Mouse (Mus musculus) liver, embryonic 12.5 days (tissue): ENCODE data around the gene Hist3h2a. TPM values are rescaled to one million over a fixed set of nuclear protein-coding genes. Genes with fewer than 3 reads are reported as not detected.

Experiments used
- ATAC-seq: fragments of 200-750 bp; cut with Nextera tagmentation; 2 replicates; pipeline ENCODE4 v1.8.0; 2017; ENCODE audit warnings: moderate number of reproducible peaks, mild to moderate bottlenecking, moderate library complexity
- H3K27ac ChIP-seq: fragments of 300-500 bp; sonication (generic); 2 replicates; pipeline ENCODE4 v1.5.1; 2016; ENCODE audit warnings: mild to moderate bottlenecking
- H3K27me3 ChIP-seq: fragments of 300-500 bp; sonication (generic); replicated peaks from 2 replicates; pipeline ENCODE4 v1.6.1; 2016; ENCODE audit warnings: mild to moderate bottlenecking, moderate library complexity
- H3K36me3 ChIP-seq: fragments of 300-500 bp; sonication (generic); 2 replicates; pipeline ENCODE4 v1.6.1; 2016; ENCODE audit warnings: mild to moderate bottlenecking, moderate library complexity
- H3K4me1 ChIP-seq: fragments of 300-500 bp; sonication (generic); 2 replicates; pipeline ENCODE4 v1.6.1; 2016
- H3K4me2 ChIP-seq: fragments of 300-500 bp; sonication (generic); 2 replicates; pipeline ENCODE4 v1.6.1; 2016; ENCODE audit warnings: mild to moderate bottlenecking, moderate library complexity
- H3K4me3 ChIP-seq: fragments of 300-500 bp; sonication (generic); 2 replicates; pipeline ENCODE4 v1.5.1; 2016; ENCODE audit warnings: mild to moderate bottlenecking, moderate library complexity
- H3K9ac ChIP-seq: fragments of 300-500 bp; sonication (generic); 2 replicates; pipeline ENCODE4 v1.6.1; 2016; ENCODE audit warnings: mild to moderate bottlenecking, moderate library complexity
- H3K9me3 ChIP-seq: fragments of 300-500 bp; sonication (generic); replicated peaks from 2 replicates; pipeline ENCODE4 v1.6.1; 2016; ENCODE audit warnings: mild to moderate bottlenecking, moderate library complexity
- WGBS: fragments of 180-500 bp; shearing (Covaris S2); methylation state at CpG from one replicate; pipeline ENCODE4 v1.1.7; 2016; ENCODE audit not compliant: insufficient replicate concordance; 5-methylcytosine and 5-hydroxymethylcytosine counted together
- microRNA-seq: library from miRNA; unstranded; fragments of <30 nt; microRNA quantifications from one replicate; pipeline ENCODE4, GENCODE M21; 2017
- polyA plus RNA-seq: library from polyadenylated mRNA; unstranded; fragments of >200 nt; fragmentation: Nextera tagmentation; extraction: Ambion mirVana; gene quantifications from 2 replicates; pipeline ENCODE4 v1.2.1, GENCODE M21; 2016

The Hist3h2a gene
- polyA plus RNA-seq, 1 experiment from 2014 or later = 14.3 TPM

DNA sequence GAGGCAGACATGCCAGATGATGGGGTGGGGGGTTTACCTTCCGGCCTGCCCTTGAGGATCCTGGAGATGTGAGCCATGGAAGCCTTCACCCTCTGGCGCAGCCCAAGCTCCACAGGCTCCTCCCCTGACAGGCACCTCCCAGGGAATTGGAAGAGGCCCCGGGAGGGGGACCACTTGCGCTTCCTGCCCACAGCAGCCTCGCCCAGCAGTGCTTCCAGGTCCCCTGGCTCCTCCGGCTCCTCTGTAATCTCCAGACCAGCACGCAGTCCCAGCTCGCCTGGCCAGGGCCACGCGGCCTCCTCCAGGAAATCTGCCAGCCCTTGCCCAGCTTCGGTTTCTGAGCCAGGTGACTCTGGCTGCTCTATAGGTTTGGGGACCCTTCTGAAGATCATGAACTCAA is 44.7 kb downstream of the Hist3h2a start:
- Histone ChIP-seq H3K9ac (no peak overlapping the region), H3K9me3 (no peaks in the 10 kb centered on the region), H3K4me1 (peaks cover 21% of the 10 kb centered on the region), H3K4me2 (no peak overlapping the region), H3K27me3 (peaks cover 60% of the 10 kb centered on the region), H3K27ac (no peak overlapping the region), H3K4me3 (no peak overlapping the region), H3K36me3 (no peaks in the 10 kb centered on the region)
- WGBS = 41% methylated on average over 11 of the region's 11 CpGs
- no peak for ATAC-seq

DNA sequence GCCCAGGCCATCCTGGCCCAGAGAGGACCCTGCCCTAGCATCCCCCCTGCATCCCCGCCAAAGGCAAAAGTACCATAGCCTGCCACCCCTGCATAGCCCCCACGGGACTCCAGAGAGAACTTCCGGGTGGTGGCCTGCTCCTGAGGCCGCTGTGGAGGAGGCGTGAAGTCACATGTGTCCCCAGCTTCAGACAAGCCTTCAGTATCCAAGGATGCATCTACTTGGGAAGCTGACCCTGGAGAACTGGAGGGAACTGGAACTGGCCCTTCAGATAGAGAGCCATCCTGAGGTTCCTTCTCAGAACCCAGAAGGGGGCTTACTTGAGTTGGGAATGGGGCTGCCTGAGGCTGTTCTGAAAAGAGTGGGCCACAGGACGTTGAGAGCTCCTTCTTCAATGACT is 45.3 kb downstream of the Hist3h2a start:
- no peak overlapping the region for H3K4me2 ChIP-seq
- peaks cover 14% of the 10 kb centered on the region for H3K4me1 ChIP-seq
- H3K9ac ChIP-seq = no peak overlapping the region
- no peak for ATAC-seq
- no peak overlapping the region for H3K27ac ChIP-seq
- 69% methylated on average over 6 of the region's 6 CpGs for WGBS
- no peaks in the 10 kb centered on the region for H3K36me3 ChIP-seq
- H3K27me3 ChIP-seq = peaks cover 54% of the 10 kb centered on the region
- H3K4me3 ChIP-seq = no peak overlapping the region
- H3K9me3 ChIP-seq = no peaks in the 10 kb centered on the region

DNA sequence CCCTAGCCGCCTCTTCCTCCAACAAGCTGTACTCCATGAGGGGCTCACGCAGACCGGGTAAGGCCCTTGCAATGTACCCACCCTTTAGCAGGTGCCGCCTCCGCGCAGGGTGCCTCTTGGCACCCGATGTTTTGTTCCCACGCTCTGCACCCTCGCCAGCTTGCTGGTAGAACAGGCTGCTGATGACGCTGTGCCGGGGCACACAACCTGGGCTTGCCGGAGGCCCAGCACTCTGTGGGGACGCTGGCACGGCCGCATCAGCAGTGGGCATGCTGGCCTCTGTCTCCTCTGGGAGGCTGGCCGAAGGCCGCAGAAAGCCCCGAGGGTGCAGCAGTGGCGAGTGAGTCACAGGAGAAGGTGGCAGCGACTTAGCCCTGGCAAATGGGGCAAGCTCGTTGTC is 46.1 kb downstream of the Hist3h2a start:
- Histone ChIP-seq H3K27me3 (peaks cover 46% of the 10 kb centered on the region), H3K9me3 (no peaks in the 10 kb centered on the region), H3K4me3 (no peak overlapping the region), H3K4me1 (peaks cover 9% of the 10 kb centered on the region), H3K4me2 (no peak overlapping the region), H3K27ac (no peak overlapping the region), H3K9ac (no peak overlapping the region), H3K36me3 (no peaks in the 10 kb centered on the region)
- no peak for ATAC-seq
- WGBS = 82% methylated on average over 21 of the region's 21 CpGs

DNA sequence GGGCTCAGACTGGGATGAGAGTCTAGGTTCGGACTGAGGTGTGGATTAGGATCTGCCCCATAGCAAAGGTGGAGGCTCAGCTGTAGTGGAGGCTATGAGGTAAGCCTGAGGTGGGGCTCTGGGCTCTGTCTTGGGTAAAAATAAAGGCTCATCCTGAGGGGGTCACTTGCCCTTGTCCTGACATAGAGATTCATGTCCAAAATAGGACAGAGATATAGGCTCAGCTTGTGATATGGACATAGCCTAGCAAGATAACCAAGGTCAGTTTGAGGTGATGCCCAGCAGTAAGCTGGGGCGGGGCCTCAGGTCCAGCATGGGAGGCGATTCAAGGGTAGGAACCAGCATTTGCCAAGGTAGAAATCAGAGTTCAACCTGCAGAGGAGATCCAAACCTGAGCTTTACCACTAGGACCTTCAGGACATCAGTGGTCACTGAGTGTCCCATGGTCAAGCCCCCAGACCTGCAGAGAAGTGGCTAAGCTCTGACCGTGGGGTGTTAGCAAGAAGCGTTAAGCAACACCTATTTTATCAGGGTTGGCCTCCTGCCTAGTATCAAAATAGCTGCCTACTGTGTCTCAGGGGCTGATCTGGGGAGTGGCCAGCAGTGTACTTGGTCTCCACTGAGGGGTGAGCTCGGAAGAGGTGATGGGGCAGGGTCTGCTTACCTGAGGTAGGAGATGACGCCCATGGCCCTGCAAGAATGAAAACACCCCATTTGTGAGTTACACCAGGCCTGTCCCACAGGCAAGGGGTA is 48.0 kb downstream of the Hist3h2a start:
- Histone ChIP-seq H3K9ac (no peak overlapping the region), H3K4me3 (no peak overlapping the region), H3K36me3 (no peaks in the 10 kb centered on the region), H3K27me3 (peaks cover 28% of the 10 kb centered on the region; the same call in 1 of the 2 replicates), H3K4me1 (peaks cover 4% of the 10 kb centered on the region; the same call in 1 of the 2 replicates), H3K9me3 (no peaks in the 10 kb centered on the region), H3K4me2 (no peak overlapping the region), H3K27ac (no peak overlapping the region)
- 61% methylated on average over 7 of the region's 7 CpGs for WGBS
- ATAC-seq = no peak

Small RNA genes within 50 kb of the gene (microRNA-seq; reads per million reads assigned to microRNA genes)
- gene Gm44313 = 2.1 reads per million

Other genes starting within 250 kb of the Hist3h2a start
- not detected in 2 replicates for gene Olfr318, start 230.7 kb upstream of the Hist3h2a start, polyA plus RNA-seq
- gene Olfr317, start 215.5 kb upstream of the Hist3h2a start, polyA plus RNA-seq = not detected in 2 replicates
- not detected in 2 replicates for gene Olfr316, start 202.0 kb upstream of the Hist3h2a start, polyA plus RNA-seq
- gene Olfr315, start 181.5 kb upstream of the Hist3h2a start, polyA plus RNA-seq = not detected in 2 replicates
- gene Olfr314, start 171.7 kb upstream of the Hist3h2a start, polyA plus RNA-seq = not detected in 2 replicates
- 0.31 TPM in 1 of 2 replicates, not detected in the other for gene Fam183b, start 152.7 kb upstream of the Hist3h2a start, polyA plus RNA-seq
- not detected in 2 replicates for gene Olfr313, start 139.7 kb upstream of the Hist3h2a start, polyA plus RNA-seq
- not detected in 2 replicates for gene Olfr312, start 125.4 kb upstream of the Hist3h2a start, polyA plus RNA-seq
- gene Olfr311, start 115.4 kb upstream of the Hist3h2a start, polyA plus RNA-seq = not detected in 2 replicates
- 2.5 and 2.8 TPM in 2 replicates for gene Gm12258, start 107.5 kb upstream of the Hist3h2a start, polyA plus RNA-seq
- 3.2 and 3.6 TPM in 2 replicates for gene 2810021J22Rik, start 87.5 kb upstream of the Hist3h2a start, polyA plus RNA-seq
- 6.1 and 7.1 TPM in 2 replicates for gene Zfp39, start 50.5 kb upstream of the Hist3h2a start, polyA plus RNA-seq
- gene Btnl10, start 36.8 kb upstream of the Hist3h2a start, polyA plus RNA-seq = 9.5 and 10.9 TPM in 2 replicates
- gene Rnf187, start 15.8 kb upstream of the Hist3h2a start, polyA plus RNA-seq = 200 and 207 TPM in 2 replicates
- gene Hist3h2ba, start 5.8 kb upstream of the Hist3h2a start, polyA plus RNA-seq = 5.3 and 5.7 TPM in 2 replicates
- 0.07 and 0.13 TPM in 2 replicates for gene Trim17, start within 50 bp of the Hist3h2a start, polyA plus RNA-seq
- 11.2 and 11.5 TPM in 2 replicates for gene Trim11, start 23.4 kb downstream of the Hist3h2a start, polyA plus RNA-seq
- gene Obscn, start 181.7 kb downstream of the Hist3h2a start, polyA plus RNA-seq = 0.42 and 0.51 TPM in 2 replicates
- 14.2 and 14.5 TPM in 2 replicates for gene Iba57, start 209.1 kb downstream of the Hist3h2a start, polyA plus RNA-seq
- gene Gjc2, start 228.5 kb downstream of the Hist3h2a start, polyA plus RNA-seq = 0.10 and 0.14 TPM in 2 replicates
- 73.7 and 81.3 TPM in 2 replicates for gene Guk1, start 237.5 kb downstream of the Hist3h2a start, polyA plus RNA-seq
- gene Mrpl55, start 247.8 kb downstream of the Hist3h2a start, polyA plus RNA-seq = 78.3 and 82.8 TPM in 2 replicates